Mouse (Mus musculus) kidney, postnatal 0 days (tissue): ENCODE measurements around the gene Specc1l. TPM values are rescaled to one million over a fixed set of nuclear protein-coding genes. Genes with fewer than 3 reads are reported as not detected.

Source experiments
- ATAC-seq: fragments of 200-750 bp; cut with Nextera tagmentation; replicated peaks from 2 replicates; pipeline ENCODE4 v1.8.0; 2017; ENCODE audit warnings: low read depth, moderate number of reproducible peaks, moderate TSS enrichment, moderate library complexity; ENCODE audit not compliant: low FRiP score
- DNase-seq: peaks from one replicate; pipeline ENCODE4 v3.0.0-alpha.2; 2016; ENCODE audit warnings: low spot score
- H3K27ac ChIP-seq: fragments of 300-500 bp; sonication (generic); 2 replicates; pipeline ENCODE4 v1.5.1; 2014; ENCODE audit warnings: mild to moderate bottlenecking
- H3K27me3 ChIP-seq: fragments of 300-500 bp; sonication (generic); 2 replicates; pipeline ENCODE4 v1.6.1; 2014; ENCODE audit warnings: low read length, mixed read lengths; ENCODE audit not compliant: insufficient read depth
- H3K36me3 ChIP-seq: fragments of 300-500 bp; sonication (generic); 2 replicates; pipeline ENCODE4 v1.6.1; 2014; ENCODE audit warnings: low read length, mixed read lengths; ENCODE audit not compliant: insufficient read depth
- H3K4me1 ChIP-seq: fragments of 300-500 bp; sonication (generic); replicated peaks from 2 replicates; pipeline ENCODE4 v1.6.1; 2014; ENCODE audit warnings: antibody characterized with exemption, low read length, mixed read lengths; ENCODE audit not compliant: insufficient read depth
- H3K4me2 ChIP-seq: fragments of 300-500 bp; sonication (generic); 2 replicates; pipeline ENCODE4 v1.6.1; 2014; ENCODE audit warnings: mild to moderate bottlenecking, low read length, moderate library complexity, mixed read lengths
- H3K4me3 ChIP-seq: fragments of 300-500 bp; sonication (generic); replicated peaks from 2 replicates; pipeline ENCODE4 v1.5.1; 2014; ENCODE audit warnings: low read depth, low read length
- H3K9ac ChIP-seq: fragments of 300-500 bp; sonication (generic); 2 replicates; pipeline ENCODE4 v1.6.1; 2014; ENCODE audit warnings: low read depth, low read length
- H3K9me3 ChIP-seq: fragments of 300-500 bp; sonication (generic); replicated peaks from 2 replicates; pipeline ENCODE4 v1.6.1; 2016; ENCODE audit warnings: low read length, inconsistent platforms, mixed read lengths
- CTCF ChIP-seq: IDR thresholded peaks from 2 replicates; pipeline ENCODE4 v1.5.1; 2016; ENCODE audit warnings: antibody characterized with exemption, low read depth, mild to moderate bottlenecking, moderate library complexity
- WGBS: fragments of 180-500 bp; shearing (Covaris S2); extraction: QIAGEN DNeasy Blood & Tissue Kit; methylation state at CpG from one replicate; pipeline ENCODE4 v1.1.7; 2014; 5-methylcytosine and 5-hydroxymethylcytosine counted together
- polyA plus RNA-seq: library from polyadenylated mRNA; unstranded; fragments of >200 nt; fragmentation: Nextera tagmentation; extraction: Ambion mirVana; gene quantifications from 2 replicates; pipeline ENCODE4 v1.2.1, GENCODE M21; 2015

Gene Specc1l
- polyA plus RNA-seq, 1 experiment from 2014 or later, result 18.7 TPM

- WGBS, result 83% methylated on average over 4 of the region's 4 CpGs
- Histone ChIP-seq H3K27ac (no peak overlapping the region), H3K9me3 (no peaks in the 10 kb centered on the region), H3K4me1 (no peaks in the 10 kb centered on the region), H3K9ac (no peak overlapping the region), H3K4me2 (no peak overlapping the region), H3K36me3 (no peaks in the 10 kb centered on the region), H3K27me3 (no peaks in the 10 kb centered on the region), H3K4me3 (no peak overlapping the region)
- no peak for TF ChIP-seq CTCF
- ATAC-seq, result no peak
- no peak for DNase-seq
These were observed 143.5 kb downstream of the Specc1l start for GRCm38 (mm10) chr10:75355341-75355740.

Other genes with a start within 250 kb of the Specc1l start
- 5.0 and 5.6 TPM in 2 replicates for gene Gnaz, start 244.9 kb upstream of the Specc1l start, polyA plus RNA-seq
- not detected in 2 replicates for gene Rsph14, start 179.5 kb upstream of the Specc1l start, polyA plus RNA-seq
- 8.0 and 8.4 TPM in 2 replicates for gene Rab36, start 175.0 kb upstream of the Specc1l start, polyA plus RNA-seq
- 5.9 and 6.4 TPM in 2 replicates for gene Bcr, start 151.5 kb upstream of the Specc1l start, polyA plus RNA-seq
- gene Adora2a, start 104.8 kb downstream of the Specc1l start, polyA plus RNA-seq, result 5.2 and 6.3 TPM in 2 replicates
- gene Upb1, start 189.0 kb downstream of the Specc1l start, polyA plus RNA-seq, result 11.9 and 13.1 TPM in 2 replicates